Mouse (Mus musculus): Measurements from ENCODE around the gene Figla. TPM values are rescaled to one million over a fixed set of nuclear protein-coding genes. Genes with fewer than 3 reads are reported as not detected.
"Not testable (repeated sequence)": the region's sequence is repeated elsewhere in the genome, so short reads cannot be mapped to it uniquely, and the experiment has no call there.

Figla gene
- polyA plus RNA-seq, 1 experiment from 2014 or later = not detected

DNA sequence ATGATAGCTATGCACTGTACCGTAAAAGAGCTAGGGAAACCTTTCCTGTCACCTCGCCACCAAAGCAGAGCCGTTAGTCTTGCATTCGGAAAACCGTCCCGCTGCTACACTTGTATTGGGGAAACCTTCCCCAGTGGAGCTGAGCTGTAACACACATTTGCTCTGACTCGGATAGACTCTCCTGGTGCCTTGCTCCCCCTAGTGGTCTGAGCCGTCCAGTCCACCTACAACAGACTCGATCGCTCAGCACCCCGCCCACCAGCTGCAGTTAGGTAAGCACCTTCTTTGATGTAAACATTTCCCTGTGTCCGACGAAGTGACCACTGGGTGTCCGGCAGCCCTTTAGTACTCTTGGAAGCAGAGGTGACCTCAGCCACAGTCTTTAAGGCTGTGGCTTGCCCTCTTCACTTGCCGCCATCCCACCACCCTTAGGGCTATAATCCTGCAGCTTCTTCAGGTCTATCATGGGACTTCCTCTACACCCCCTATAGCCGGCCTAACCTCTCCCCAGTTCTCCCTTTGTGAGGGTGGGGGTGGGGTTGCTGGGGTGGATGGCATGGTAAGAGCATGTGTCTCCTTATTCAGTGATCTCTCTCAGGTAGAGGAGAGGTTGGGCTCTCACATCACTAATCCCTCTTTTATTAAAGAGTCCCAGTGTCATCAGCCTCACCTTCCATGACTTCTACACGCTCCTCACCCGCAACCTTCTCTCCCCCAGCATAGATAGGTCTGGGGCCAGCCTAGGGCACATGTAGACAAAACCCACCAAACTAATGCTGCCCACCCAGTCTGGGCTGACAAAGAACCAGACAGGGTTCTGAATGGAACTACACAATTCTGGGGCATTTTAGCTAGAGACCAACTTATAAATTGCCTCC lies 11.5 kb upstream of the Figla start:
- WGBS = 14% methylated on average over 18 of the region's 18 CpGs
- Histone ChIP-seq H3K27me3 (ENCODE audit: insufficient read depth, poor library complexity, severe bottlenecking) (no peaks in the 10 kb centered on the region), H3K27ac (no peak overlapping the region), H3K4me1 (replicated peaks) (peaks cover 6% of the 10 kb centered on the region), H3K36me3 (no peaks in the 10 kb centered on the region), H3K4me3 (peak overlapping the region; percentile 24; the same call in 1 of the 2 replicates), H3K9me3 (no peaks in the 10 kb centered on the region)
- DNase-seq (ENCODE audit: low spot score) = peak; percentile 84

GRCm38 (mm10) chr6:86009980-86010379 lies 6.0 kb upstream of the Figla start:
- peak; percentile 53 for DNase-seq (ENCODE audit: low spot score)
- Histone ChIP-seq H3K27me3 (ENCODE audit: insufficient read depth, poor library complexity, severe bottlenecking) (no peaks in the 10 kb centered on the region), H3K9me3 (no peaks in the 10 kb centered on the region), H3K36me3 (no peaks in the 10 kb centered on the region), H3K4me3 (no peak overlapping the region), H3K27ac (no peak overlapping the region), H3K4me1 (replicated peaks) (no peaks in the 10 kb centered on the region)
- 41% methylated on average over 4 of the region's 4 CpGs for WGBS

DNA sequence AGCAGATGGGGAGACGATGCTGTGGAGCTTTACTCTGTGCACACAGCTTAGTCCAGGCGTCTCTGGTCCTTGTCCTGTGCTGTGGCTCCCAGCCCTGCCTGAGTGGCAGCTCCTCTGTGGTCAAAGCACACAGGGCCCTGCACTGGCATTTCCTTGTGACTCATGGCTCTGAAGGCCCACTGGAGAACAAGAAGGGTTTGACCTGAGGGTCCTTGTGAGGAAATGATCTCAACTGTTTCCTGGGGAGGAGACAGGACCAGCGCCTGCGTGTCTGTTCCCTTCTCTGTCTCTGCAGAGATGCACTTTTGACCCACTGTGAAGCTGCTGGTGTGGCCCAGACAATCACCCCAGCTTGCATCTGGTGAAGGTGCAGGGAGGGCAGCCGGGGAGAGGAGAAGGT lies 1.2 kb upstream of the Figla start:
- WGBS = 72% methylated on average over 5 of the region's 5 CpGs
- not testable (repeated sequence) for H3K4me1 ChIP-seq (replicated peaks); H3K9me3 ChIP-seq

GRCm38 (mm10) chr6:86016793-86017350 lies 901 bp downstream of the Figla start:
- WGBS = 83% methylated on average over 23 of the region's 23 CpGs
- Histone ChIP-seq H3K36me3 (no peaks in the 10 kb centered on the region), H3K4me1 (replicated peaks) (no peaks in the 10 kb centered on the region), H3K27ac (no peak overlapping the region), H3K9me3 (no peaks in the 10 kb centered on the region), H3K27me3 (ENCODE audit: insufficient read depth, poor library complexity, severe bottlenecking) (no peaks in the 10 kb centered on the region), H3K4me3 (no peak overlapping the region)
- DNase-seq (ENCODE audit: low spot score) = no peak

More for the DNA sequence above, 1.2 kb upstream of the Figla start:
- H3K4me3 ChIP-seq; H3K27me3 ChIP-seq (ENCODE audit: insufficient read depth, poor library complexity, severe bottlenecking); H3K27ac ChIP-seq; H3K36me3 ChIP-seq; DNase-seq (ENCODE audit: low spot score): not testable (repeated sequence)

DNA sequence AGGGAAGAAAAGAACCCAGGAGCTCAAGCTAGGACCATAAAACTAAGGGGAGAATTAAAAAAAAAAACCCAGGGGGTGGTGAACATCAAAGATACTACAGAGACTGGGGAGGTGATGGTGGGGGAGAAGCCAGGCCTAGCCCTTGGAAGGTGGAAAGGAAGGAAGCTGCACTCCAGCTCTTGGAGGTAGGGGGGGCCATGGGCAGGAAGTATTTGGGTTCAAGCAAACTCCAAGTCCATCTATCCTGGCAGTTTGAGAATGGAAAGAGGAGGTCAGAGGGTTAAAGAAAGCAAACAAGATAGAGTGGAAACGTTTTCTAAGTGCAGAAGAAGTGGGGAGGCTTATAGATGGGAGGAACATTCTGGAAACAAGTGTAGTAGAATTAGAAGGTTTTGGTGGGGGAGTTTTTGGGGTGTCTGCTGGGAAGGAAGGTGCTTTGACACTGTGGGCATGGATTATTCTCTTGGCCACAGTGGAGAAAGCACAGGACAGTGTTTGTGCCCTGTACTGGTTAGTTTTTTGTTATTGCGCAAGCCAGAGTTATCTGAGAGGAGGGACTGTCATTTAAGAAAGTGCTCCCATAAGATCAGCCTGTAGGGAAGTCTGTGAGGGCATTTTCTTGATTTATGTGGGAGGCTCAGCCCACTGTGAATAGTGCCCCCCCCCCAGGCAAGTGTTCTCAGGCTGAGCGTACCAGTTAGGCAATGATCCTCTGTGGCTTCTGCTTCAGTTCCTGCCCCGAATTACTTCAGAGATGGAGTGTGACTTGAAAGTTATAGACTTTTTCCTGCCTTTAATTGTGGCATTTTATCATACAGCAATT lies 3.7 kb downstream of the Figla start:
- WGBS = 72% methylated on average over 4 of the region's 4 CpGs
- Histone ChIP-seq H3K36me3 (no peaks in the 10 kb centered on the region), H3K27me3 (ENCODE audit: insufficient read depth, poor library complexity, severe bottlenecking) (no peaks in the 10 kb centered on the region), H3K27ac (no peak overlapping the region), H3K4me1 (replicated peaks) (no peaks in the 10 kb centered on the region), H3K4me3 (no peak overlapping the region), H3K9me3 (no peaks in the 10 kb centered on the region)
- no peak for DNase-seq (ENCODE audit: low spot score)

DNA sequence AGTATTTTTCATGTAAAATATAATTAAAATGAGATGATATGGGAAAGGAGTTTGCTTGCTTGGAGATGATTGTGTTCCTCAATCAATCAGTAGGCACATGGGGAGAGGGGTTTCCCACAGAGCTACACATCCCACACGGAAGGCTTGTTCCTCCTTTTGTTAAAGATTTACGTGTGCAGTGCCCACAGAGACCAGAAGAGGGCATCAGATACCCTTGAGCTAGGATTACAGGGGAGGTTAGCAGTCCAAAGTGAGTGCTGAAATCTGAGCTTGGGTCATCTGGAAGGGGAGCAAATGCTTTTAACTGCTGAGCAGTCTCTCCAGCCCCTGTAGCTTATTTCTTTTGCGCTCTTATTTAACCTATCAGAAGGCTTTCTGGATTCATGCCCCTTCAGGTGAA lies 5.0 kb downstream of the Figla start:
- Histone ChIP-seq H3K27ac (no peak overlapping the region), H3K4me3 (no peak overlapping the region), H3K4me1 (replicated peaks) (no peaks in the 10 kb centered on the region), H3K27me3 (ENCODE audit: insufficient read depth, poor library complexity, severe bottlenecking) (no peaks in the 10 kb centered on the region), H3K36me3 (no peaks in the 10 kb centered on the region), H3K9me3 (no peaks in the 10 kb centered on the region)
- 21% methylated on average over 3 of the region's 3 CpGs for WGBS
- peak; percentile 49 for DNase-seq (ENCODE audit: low spot score)

GRCm38 (mm10) chr6:86026632-86027292 lies 10.8 kb downstream of the Figla start:
- WGBS = 85% methylated on average over 8 of the region's 8 CpGs
- Histone ChIP-seq H3K27me3 (ENCODE audit: insufficient read depth, poor library complexity, severe bottlenecking) (peaks cover 45% of the 10 kb centered on the region), H3K4me1 (replicated peaks) (peaks cover 30% of the 10 kb centered on the region), H3K27ac (no peak overlapping the region), H3K36me3 (no peaks in the 10 kb centered on the region), H3K4me3 (no peak overlapping the region), H3K9me3 (no peaks in the 10 kb centered on the region)
- no peak for DNase-seq (ENCODE audit: low spot score)

DNA sequence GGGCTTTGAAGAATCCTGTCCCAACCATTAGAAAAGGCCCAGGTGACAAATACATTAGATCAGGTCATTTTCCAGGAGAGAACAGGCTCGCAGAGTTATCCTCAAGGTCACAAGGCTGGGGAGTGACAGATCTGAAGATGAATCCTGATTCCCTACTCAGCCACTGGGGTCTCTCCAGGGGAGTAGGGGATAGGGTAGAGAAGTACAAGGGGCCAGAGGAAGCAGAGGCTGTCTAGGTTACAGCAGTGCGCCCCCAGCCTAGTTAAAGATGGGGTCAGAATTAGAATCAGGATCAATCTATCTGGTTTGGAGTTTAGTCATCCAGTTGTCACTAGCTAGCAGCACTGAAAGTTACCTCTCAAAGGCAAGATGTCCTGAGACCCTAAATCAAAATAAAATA lies 12.2 kb downstream of the Figla start:
- Histone ChIP-seq H3K4me1 (replicated peaks) (peaks cover 35% of the 10 kb centered on the region), H3K9me3 (no peaks in the 10 kb centered on the region), H3K4me3 (peak overlapping the region; percentile 65), H3K27ac (peak overlapping the region; percentile 93), H3K27me3 (ENCODE audit: insufficient read depth, poor library complexity, severe bottlenecking) (peaks cover 45% of the 10 kb centered on the region), H3K36me3 (no peaks in the 10 kb centered on the region)
- DNase-seq (ENCODE audit: low spot score) = no peak
- WGBS = 61% methylated on average over 2 of the region's 2 CpGs

DNA sequence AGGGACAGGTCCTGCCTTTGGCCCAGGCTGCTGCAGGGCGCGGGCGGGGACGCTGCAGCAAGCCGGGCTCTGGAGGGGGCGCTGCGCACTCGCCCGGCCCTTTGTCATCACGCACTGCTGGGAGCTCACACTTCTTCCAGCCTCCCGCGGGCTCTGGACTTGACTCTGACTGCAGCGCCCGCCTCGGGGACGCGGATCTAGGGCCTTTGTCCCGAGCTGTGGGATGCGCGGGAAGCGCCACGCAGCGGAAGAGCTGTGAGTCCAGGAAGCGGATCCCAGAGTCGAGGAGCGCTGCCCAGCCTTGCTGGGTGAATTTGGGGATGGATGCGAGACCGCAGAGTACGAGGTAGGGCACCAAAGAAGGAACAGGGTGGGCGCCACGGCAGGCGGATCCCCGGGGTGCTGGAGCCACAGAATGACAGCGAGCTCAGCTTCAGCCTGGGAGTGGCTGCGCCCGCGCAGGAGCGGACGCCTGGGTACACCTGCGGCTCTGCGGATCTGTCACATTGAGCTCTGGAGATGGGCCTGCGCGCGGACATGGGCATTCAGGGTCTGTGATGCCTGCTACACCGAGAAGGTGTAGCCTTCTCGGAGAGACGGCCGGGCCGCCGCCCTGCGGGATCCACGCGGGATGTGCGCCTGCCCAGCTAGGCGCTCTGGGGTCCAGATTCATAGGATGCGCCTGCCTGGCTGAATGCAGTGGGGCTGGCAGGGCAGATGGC lies 12.8 kb downstream of the Figla start, which contains the start of gene Add2:
Gene Add2 (plus strand): TSS at position 81 of the 722 bp plus-strand sequence.
- H3K9me3 ChIP-seq = no peaks in the 10 kb centered on the region
- peak within 1 kb of the TSS; percentile 93 for H3K27ac ChIP-seq
- peaks cover 35% of the 10 kb centered on the region for H3K4me1 ChIP-seq (replicated peaks)
- peak within 1 kb of the TSS; percentile 65 for H3K4me3 ChIP-seq
- under 1% methylated on average over 56 of the region's 56 CpGs for whole genome bisulfite sequencing
- H3K27me3 ChIP-seq (ENCODE audit: insufficient read depth, poor library complexity, severe bottlenecking) = peaks cover 45% of the 10 kb centered on the region
- H3K36me3 ChIP-seq = no peaks in the 10 kb centered on the region
- DNase-seq (ENCODE audit: low spot score) = peak; percentile 81

DNA sequence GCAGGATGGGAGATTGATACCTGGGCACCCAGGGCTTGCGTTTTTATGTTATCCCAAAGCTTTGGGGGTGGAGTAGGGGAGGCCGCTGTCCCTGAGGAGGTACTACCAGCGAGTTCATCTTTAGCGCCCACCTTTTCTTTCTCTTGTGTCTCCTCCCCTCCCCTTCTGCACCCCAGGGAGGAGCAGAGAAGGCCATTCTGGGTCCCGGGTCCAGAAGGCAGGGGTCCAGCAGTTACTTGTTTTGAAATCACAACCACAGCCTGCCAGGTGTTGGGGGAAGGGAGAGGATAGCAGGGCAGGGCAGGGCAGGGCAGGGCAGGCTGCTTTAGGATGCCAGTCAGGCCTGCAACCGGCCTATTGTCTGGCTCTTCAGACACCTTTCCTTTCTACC lies 13.3 kb downstream of the Figla start:
- WGBS = 8% methylated on average over 6 of the region's 6 CpGs
- DNase-seq (ENCODE audit: low spot score) = no peak
- Histone ChIP-seq H3K27ac (peak overlapping the region; percentile 93), H3K9me3 (no peaks in the 10 kb centered on the region), H3K36me3 (no peaks in the 10 kb centered on the region), H3K4me3 (peak overlapping the region; percentile 65), H3K27me3 (ENCODE audit: insufficient read depth, poor library complexity, severe bottlenecking) (peaks cover 45% of the 10 kb centered on the region), H3K4me1 (replicated peaks) (peaks cover 35% of the 10 kb centered on the region)

DNA sequence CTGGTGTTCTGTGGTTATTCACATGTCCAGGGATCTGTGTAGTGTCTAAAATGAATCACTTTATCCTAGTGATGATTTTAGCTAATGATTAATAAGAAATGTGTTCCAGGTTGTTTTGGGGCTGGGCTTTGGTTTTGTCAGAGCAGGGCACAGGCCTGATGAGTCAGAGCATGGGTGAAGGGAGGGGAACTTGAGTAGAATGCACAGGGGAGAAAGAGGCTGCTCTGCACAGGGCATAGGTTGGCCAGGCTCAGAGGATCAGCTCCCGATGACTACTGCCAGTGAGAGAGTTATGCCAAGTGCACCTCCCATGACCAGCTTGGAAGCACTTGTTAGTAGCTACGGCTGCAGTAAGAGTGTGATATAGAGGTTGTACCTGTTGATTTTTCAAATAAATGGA lies 15.6 kb downstream of the Figla start:
- WGBS = 95% methylated on average over 2 of the region's 2 CpGs
- H3K27me3 ChIP-seq (ENCODE audit: insufficient read depth, poor library complexity, severe bottlenecking) = peaks cover 40% of the 10 kb centered on the region
- H3K4me1 ChIP-seq (replicated peaks) = peaks cover 35% of the 10 kb centered on the region
- DNase-seq (ENCODE audit: low spot score) = no peak
- no peak overlapping the region for H3K27ac ChIP-seq
- H3K4me3 ChIP-seq = no peak overlapping the region
- H3K9me3 ChIP-seq = no peaks in the 10 kb centered on the region
- no peaks in the 10 kb centered on the region for H3K36me3 ChIP-seq

DNA sequence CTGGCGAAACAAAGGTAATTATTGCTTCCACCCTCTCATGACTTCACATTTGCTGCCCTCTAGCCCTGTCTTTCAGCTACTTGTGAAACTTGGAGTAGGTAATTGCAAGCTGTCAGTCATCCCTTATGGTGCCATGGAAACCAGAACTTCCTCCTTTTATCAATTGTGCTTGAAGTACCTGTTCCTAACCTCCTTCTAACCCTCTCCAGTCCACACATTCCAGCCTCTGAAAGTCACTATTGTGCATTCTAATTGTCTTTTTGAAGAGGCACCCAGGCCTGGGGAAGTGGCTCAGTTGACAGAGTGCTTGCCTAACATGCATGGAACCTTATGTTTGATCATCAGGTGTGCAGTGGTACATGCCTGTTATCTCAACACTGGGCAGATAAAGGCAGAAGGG lies 17.7 kb downstream of the Figla start:
- no peak for DNase-seq (ENCODE audit: low spot score)
- H3K4me1 ChIP-seq (replicated peaks) = peaks cover 27% of the 10 kb centered on the region
- H3K27me3 ChIP-seq (ENCODE audit: insufficient read depth, poor library complexity, severe bottlenecking) = peaks cover 19% of the 10 kb centered on the region
- H3K36me3 ChIP-seq = no peaks in the 10 kb centered on the region
- no peak overlapping the region for H3K27ac ChIP-seq
- 83% methylated on average over 1 of the region's 1 CpGs for WGBS
- H3K4me3 ChIP-seq = no peak overlapping the region
- no peaks in the 10 kb centered on the region for H3K9me3 ChIP-seq

Measured in hindbrain, embryonic 10.5 days (tissue).